Mouse (Mus musculus): ENCODE measurements around the gene Kctd6. TPM values are rescaled to one million over a fixed set of nuclear protein-coding genes. Genes with fewer than 3 reads are reported as not detected.

Kctd6 gene
- total and polyA plus RNA-seq, 2 experiments from 2014 or later, result 21.1 to 42.2 TPM

DNA sequence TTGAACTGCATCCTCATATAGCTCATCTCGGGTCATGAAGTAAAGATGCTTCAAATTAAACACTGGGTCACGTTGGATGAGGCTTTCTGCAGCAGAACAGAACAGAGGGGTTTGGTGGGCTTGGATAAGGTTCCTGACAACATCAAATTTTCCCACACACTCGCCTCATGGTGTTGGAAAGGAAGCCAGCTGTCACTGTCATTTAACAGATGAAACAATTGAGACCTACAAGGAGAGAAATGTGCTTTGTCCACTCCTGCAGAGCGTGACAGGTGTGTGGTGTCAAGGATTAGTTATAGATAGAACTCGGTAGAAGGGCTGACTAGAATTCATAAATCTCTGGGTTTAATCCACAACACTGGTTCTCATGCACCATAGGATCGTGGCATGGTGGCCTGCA lies 42.1 kb downstream of the Kctd6 start:
- TF ChIP-seq CTCF (IDR thresholded peaks at IDR 0.05; ENCODE audit: low read depth), result no peak
- no peaks in the 10 kb centered on the region for H3K27me3 ChIP-seq (ENCODE audit: insufficient read depth, low read length)
- H3K27ac ChIP-seq, result no peak overlapping the region
- H3K4me3 ChIP-seq (ENCODE audit: low read length), result no peak overlapping the region
- 58% methylated on average over 6 of the region's 6 CpGs for WGBS
- no peak overlapping the region for H3K9ac ChIP-seq (replicated peaks; ENCODE audit: low read length)
- ATAC-seq, result no peak
- no peaks in the 10 kb centered on the region for H3K36me3 ChIP-seq (ENCODE audit: insufficient read depth, low read length)
- no peaks in the 10 kb centered on the region for H3K9me3 ChIP-seq (ENCODE audit: low read length)
- peaks cover 3% of the 10 kb centered on the region; the same call in 1 of the 2 replicates for H3K4me1 ChIP-seq (ENCODE audit: insufficient read depth, low read length)
- no peak overlapping the region for H3K4me2 ChIP-seq (ENCODE audit: low read depth, low read length)
- no peak for DNase-seq (ENCODE audit: low spot score)

DNA sequence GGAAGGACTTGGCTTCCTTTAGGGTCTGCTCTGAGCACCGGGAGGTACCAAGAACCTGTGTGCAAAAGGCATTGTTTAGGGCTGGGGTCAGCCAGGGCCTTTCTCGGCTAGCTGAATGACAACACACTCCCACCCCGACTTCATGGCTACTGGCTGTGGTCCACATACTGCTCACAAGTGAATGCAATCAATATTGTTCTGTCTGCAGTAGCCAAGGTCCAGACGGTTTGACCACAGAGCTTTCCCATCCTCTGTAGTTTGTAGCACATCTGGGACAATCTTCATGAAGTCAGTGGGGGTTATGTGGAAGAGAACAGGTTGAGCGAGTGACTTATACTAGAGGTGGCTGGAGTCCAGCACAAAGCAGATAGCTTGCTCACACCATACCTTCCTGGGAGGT lies 42.9 kb downstream of the Kctd6 start:
- Histone ChIP-seq H3K9me3 (ENCODE audit: low read length) (no peaks in the 10 kb centered on the region), H3K4me2 (ENCODE audit: low read depth, low read length) (no peak overlapping the region), H3K27ac (no peak overlapping the region), H3K4me1 (ENCODE audit: insufficient read depth, low read length) (peaks cover 3% of the 10 kb centered on the region; the same call in 1 of the 2 replicates), H3K27me3 (ENCODE audit: insufficient read depth, low read length) (no peaks in the 10 kb centered on the region), H3K9ac (replicated peaks; ENCODE audit: low read length) (no peak overlapping the region), H3K36me3 (ENCODE audit: insufficient read depth, low read length) (no peaks in the 10 kb centered on the region), H3K4me3 (ENCODE audit: low read length) (no peak overlapping the region)
- DNase-seq (ENCODE audit: low spot score) (no peak), ATAC-seq (no peak)
- WGBS, result 63% methylated on average over 5 of the region's 5 CpGs
- no peak for TF ChIP-seq CTCF (IDR thresholded peaks at IDR 0.05; ENCODE audit: low read depth)

DNA sequence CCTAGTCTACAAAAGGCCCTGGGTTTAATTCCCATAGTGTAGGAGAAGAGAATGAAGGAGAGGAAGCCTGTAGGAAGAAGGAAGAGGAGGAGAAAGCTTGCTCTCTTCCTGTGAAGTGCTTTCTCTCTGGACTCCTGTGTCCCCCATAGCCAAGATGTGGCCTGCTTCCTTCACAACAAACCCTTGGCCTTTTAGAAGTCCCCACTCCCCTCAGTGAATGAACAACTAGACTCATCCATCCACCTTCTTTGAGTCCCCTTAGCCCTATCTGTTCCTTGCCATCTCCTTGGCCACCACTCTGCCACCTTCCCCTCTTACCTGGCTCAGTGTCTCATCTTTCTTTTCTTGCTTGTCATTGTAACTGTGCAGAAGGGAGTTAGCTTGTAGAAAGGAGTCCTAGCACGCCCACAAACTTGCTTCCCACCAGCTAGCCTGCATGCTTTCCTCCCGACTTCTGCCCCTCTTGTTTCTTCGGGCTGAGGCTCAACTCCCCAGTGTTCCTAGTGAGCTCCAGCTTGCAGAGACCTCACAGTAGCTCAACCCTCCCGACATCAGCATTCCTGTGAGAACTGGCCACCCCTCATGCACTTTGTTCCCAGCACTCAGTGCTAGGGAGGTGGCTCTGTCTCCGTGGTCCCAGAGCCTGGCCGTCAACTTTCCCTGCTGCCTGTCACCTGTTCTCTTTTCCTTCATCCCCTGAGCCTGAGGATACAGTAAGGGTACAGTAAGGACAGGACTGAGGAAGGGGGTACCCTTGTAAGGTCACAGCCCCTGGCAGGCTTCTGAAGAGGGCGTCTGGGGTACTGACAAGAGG lies 43.8 kb downstream of the Kctd6 start:
- H3K4me1 ChIP-seq (ENCODE audit: insufficient read depth, low read length), result peaks cover 3% of the 10 kb centered on the region; the same call in 1 of the 2 replicates
- H3K4me2 ChIP-seq (ENCODE audit: low read depth, low read length), result no peak overlapping the region
- H3K27ac ChIP-seq, result no peak overlapping the region
- no peak overlapping the region for H3K9ac ChIP-seq (replicated peaks; ENCODE audit: low read length)
- no peak overlapping the region for H3K4me3 ChIP-seq (ENCODE audit: low read length)
- H3K9me3 ChIP-seq (ENCODE audit: low read length), result no peaks in the 10 kb centered on the region
- no peak for TF ChIP-seq CTCF (IDR thresholded peaks at IDR 0.05; ENCODE audit: low read depth)
- ATAC-seq (no peak), DNase-seq (ENCODE audit: low spot score) (no peak)
- H3K36me3 ChIP-seq (ENCODE audit: insufficient read depth, low read length), result no peaks in the 10 kb centered on the region
- WGBS, result 45% methylated on average over 7 of the region's 7 CpGs
- H3K27me3 ChIP-seq (ENCODE audit: insufficient read depth, low read length), result no peaks in the 10 kb centered on the region

DNA sequence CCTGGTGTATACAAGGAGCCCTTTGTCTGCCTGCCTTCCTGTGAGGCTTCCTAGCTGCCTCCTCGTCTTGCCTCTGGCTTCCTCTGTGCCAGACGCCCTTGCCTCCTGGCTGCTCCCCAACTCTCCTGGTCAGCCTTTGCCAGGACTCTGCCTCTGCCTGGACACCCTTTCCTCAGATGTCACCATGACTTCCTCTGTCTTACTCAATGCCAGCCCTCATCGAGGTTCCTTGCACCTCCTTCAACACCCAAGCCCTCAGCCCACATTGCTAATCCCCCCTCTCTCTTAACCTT lies 44.3 kb downstream of the Kctd6 start:
- Histone ChIP-seq H3K4me2 (ENCODE audit: low read depth, low read length) (no peak overlapping the region), H3K9me3 (ENCODE audit: low read length) (no peaks in the 10 kb centered on the region), H3K4me3 (ENCODE audit: low read length) (no peak overlapping the region), H3K4me1 (ENCODE audit: insufficient read depth, low read length) (peaks cover 3% of the 10 kb centered on the region; the same call in 1 of the 2 replicates), H3K27me3 (ENCODE audit: insufficient read depth, low read length) (no peaks in the 10 kb centered on the region), H3K27ac (no peak overlapping the region), H3K9ac (replicated peaks; ENCODE audit: low read length) (no peak overlapping the region), H3K36me3 (ENCODE audit: insufficient read depth, low read length) (no peaks in the 10 kb centered on the region)
- WGBS, result 43% methylated on average over 3 of the region's 3 CpGs
- DNase-seq (ENCODE audit: low spot score), result no peak
- ATAC-seq, result peak; percentile 30; the same call in 1 of the 2 replicates
- TF ChIP-seq CTCF (IDR thresholded peaks at IDR 0.05; ENCODE audit: low read depth), result no peak

DNA sequence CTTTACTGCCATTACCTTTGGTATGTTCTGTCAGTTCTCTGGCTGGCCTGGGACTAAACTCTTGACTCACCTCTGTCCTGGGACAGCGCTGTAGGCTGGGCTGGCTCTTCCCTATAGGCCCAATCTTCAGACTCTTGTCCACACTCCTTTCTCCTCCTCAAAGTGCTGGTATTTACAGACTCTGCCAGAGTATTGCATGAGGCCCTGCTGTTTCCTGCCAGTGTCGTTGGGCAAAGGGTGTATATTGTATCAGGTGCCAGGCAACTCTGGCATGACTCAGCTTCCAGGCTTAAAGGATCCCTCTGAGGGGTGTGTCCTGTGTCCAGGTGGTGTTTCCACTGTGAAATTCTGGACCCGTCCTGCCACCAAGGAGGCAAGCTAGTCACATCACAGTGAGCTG lies 44.8 kb downstream of the Kctd6 start:
- 71% methylated on average over 3 of the region's 3 CpGs for WGBS
- ATAC-seq (no peak), DNase-seq (ENCODE audit: low spot score) (no peak)
- H3K27ac ChIP-seq, result no peak overlapping the region
- no peaks in the 10 kb centered on the region for H3K36me3 ChIP-seq (ENCODE audit: insufficient read depth, low read length)
- H3K4me2 ChIP-seq (ENCODE audit: low read depth, low read length), result no peak overlapping the region
- H3K9ac ChIP-seq (replicated peaks; ENCODE audit: low read length), result no peak overlapping the region
- peaks cover 3% of the 10 kb centered on the region; the same call in 1 of the 2 replicates for H3K4me1 ChIP-seq (ENCODE audit: insufficient read depth, low read length)
- H3K9me3 ChIP-seq (ENCODE audit: low read length), result no peaks in the 10 kb centered on the region
- H3K27me3 ChIP-seq (ENCODE audit: insufficient read depth, low read length), result no peaks in the 10 kb centered on the region
- no peak overlapping the region for H3K4me3 ChIP-seq (ENCODE audit: low read length)
- TF ChIP-seq CTCF (IDR thresholded peaks at IDR 0.05; ENCODE audit: low read depth), result no peak

DNA sequence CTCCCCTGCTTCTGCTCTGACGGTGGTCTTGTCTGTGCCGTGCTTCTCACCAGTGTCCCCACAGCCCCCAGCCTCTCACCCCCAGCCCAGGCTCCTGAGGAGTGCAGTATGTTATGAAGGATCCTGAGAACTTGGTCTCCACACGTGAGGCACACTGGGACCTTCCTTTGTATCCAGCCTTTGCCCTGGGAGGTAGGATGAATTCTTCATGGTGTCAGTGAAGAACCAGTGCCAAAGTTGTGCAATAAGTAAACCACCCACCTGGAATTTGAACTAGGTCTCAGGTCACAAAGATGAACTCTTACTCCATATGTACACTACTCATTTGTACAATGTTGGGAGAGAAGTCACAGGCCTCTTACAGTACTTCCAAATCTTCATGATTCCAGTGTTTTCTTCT lies 45.2 kb downstream of the Kctd6 start, which contains the start of gene Acox2:
Gene Acox2, minus strand, starts transcription at position 188 of the 400 bp plus-strand sequence.
- Histone ChIP-seq H3K4me3 (ENCODE audit: low read length) (no peak within 1 kb of the TSS), H3K36me3 (ENCODE audit: insufficient read depth, low read length) (no peaks in the 10 kb centered on the region), H3K9ac (replicated peaks; ENCODE audit: low read length) (no peak within 1 kb of the TSS), H3K27ac (no peak within 1 kb of the TSS), H3K9me3 (ENCODE audit: low read length) (no peaks in the 10 kb centered on the region), H3K4me2 (ENCODE audit: low read depth, low read length) (no peak within 1 kb of the TSS), H3K4me1 (ENCODE audit: insufficient read depth, low read length) (peaks cover 3% of the 10 kb centered on the region; the same call in 1 of the 2 replicates), H3K27me3 (ENCODE audit: insufficient read depth, low read length) (no peaks in the 10 kb centered on the region)
- DNase-seq (ENCODE audit: low spot score), result no peak
- 87% methylated on average over 3 of the region's 3 CpGs for WGBS
- ATAC-seq, result no peak
- TF ChIP-seq CTCF (IDR thresholded peaks at IDR 0.05; ENCODE audit: low read depth), result no peak

DNA sequence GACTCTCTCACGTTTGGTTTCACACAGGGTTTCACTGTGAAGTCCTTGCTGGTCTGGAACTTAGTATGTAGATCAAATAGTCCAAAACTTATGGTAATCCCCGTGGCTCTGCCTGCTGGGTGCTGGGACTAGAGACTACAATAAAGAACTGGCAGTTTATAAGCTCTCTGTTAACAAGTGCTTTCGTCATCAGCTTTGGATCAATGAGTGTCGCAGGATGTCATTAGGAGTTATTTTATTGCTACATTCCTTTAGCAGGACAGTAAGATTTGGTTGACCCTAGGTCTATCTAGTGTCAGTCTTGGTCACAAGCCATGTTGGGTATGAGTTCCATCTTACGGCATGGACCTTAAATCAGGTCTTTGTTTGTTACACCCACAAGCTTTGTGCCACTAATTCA lies 46.3 kb downstream of the Kctd6 start:
- no peak overlapping the region for H3K9ac ChIP-seq (replicated peaks; ENCODE audit: low read length)
- peaks cover 3% of the 10 kb centered on the region; the same call in 1 of the 2 replicates for H3K4me1 ChIP-seq (ENCODE audit: insufficient read depth, low read length)
- no peaks in the 10 kb centered on the region for H3K27me3 ChIP-seq (ENCODE audit: insufficient read depth, low read length)
- H3K4me2 ChIP-seq (ENCODE audit: low read depth, low read length), result no peak overlapping the region
- H3K36me3 ChIP-seq (ENCODE audit: insufficient read depth, low read length), result no peaks in the 10 kb centered on the region
- no peak overlapping the region for H3K27ac ChIP-seq
- H3K4me3 ChIP-seq (ENCODE audit: low read length), result no peak overlapping the region
- no peaks in the 10 kb centered on the region for H3K9me3 ChIP-seq (ENCODE audit: low read length)
- no peak for TF ChIP-seq CTCF (IDR thresholded peaks at IDR 0.05; ENCODE audit: low read depth)
- 82% methylated on average over 5 of the region's 5 CpGs for WGBS
- DNase-seq (ENCODE audit: low spot score) (no peak), ATAC-seq (no peak)

All from hindbrain, postnatal 0 days (tissue).